Mouse (Mus musculus) liver, adult 2 months (tissue): ENCODE measurements around the gene Myh10.

Source experiments
- CTCF ChIP-seq: fragments of 200-500 bp; IDR thresholded peaks from 2 replicates; pipeline ENCODE4 v1.5.1; 2011; ENCODE audit warnings: low read depth, low read length, control low read depth
- POLR2A ChIP-seq: fragments of 200-500 bp; IDR thresholded peaks from 2 replicates; pipeline ENCODE4 v1.6.1; 2011; ENCODE audit warnings: low read length, control low read depth; ENCODE audit not compliant: insufficient read depth; ENCODE audit errors: extremely low read depth

GRCm38 (mm10) chr11:68851644-68852485, 160.5 kb downstream of the Myh10 start:
- TF ChIP-seq CTCF: no peak
- TF ChIP-seq POLR2A: no peak
